Comparison of ENCODE assay signal across 16 mouse cellular contexts in the genomic region with DNA sequence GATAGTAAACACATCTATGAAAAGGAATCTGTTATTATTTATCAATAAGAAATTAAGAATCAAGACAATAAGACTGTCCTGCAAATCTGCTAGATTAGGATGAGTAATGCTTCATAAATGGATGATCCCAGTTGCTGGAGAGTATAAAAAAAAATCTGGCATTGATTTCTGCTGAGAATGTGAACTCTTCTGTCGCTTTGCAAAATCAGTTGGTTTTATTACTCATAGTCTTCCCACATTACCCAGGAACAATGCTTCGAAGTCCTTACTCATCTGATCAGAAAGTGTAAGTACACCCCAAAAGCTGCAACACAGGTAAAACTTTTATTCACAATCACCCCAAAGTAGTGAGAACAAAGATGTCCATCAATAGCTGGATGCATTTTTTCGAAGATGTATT.
"Had no signal": no experiment of that assay in that cellular context is flagged by ENCODE, and none has a peak within 500 bp of the region (broad histone marks: within the 10 kb centered on the region; RNA-seq: fewer than 3 reads in every experiment).

No protein-coding gene starts in this region.

- DNase-seq: heart, postnatal 10 days; heart, postnatal 14 days; heart, postnatal 36 days; heart, postnatal 4 days; kidney, adult 11 months; kidney, adult 18-20 months; kidney, adult 2 months; kidney, adult 8-10 months; kidney, adult 9 months; kidney, postnatal 10 days; kidney, postnatal 14 days; kidney, postnatal 25 days; kidney, postnatal 36 days; kidney, postnatal 4 days; layer of hippocampus, adult 9-11 months; layer of hippocampus, postnatal 36 days had no signal
